Mouse (Mus musculus) liver, embryonic 13.5 days (tissue): Measurements from ENCODE around the gene Pah. TPM values are rescaled to one million over a fixed set of nuclear protein-coding genes. Genes with fewer than 3 reads are reported as not detected.
A peak's percentile ranks its signal among the peaks of the same experiment; 100 is the strongest.

Source experiments
- ATAC-seq: fragments of 200-750 bp; cut with Nextera tagmentation; 2 replicates; pipeline ENCODE4 v1.8.0; 2017; ENCODE audit warnings: low read depth, mild to moderate bottlenecking, moderate number of reproducible peaks, moderate library complexity
- DNase-seq: peaks from one replicate; pipeline ENCODE4 v3.0.0; 2022
- H3K27ac ChIP-seq: fragments of 300-500 bp; sonication (generic); 2 replicates; pipeline ENCODE4 v1.5.1; 2015; ENCODE audit warnings: moderate library complexity, mild to moderate bottlenecking, inconsistent platforms
- H3K27me3 ChIP-seq: fragments of 300-500 bp; sonication (generic); 2 replicates; pipeline ENCODE4 v1.6.1; 2015; ENCODE audit warnings: mild to moderate bottlenecking, inconsistent platforms
- H3K36me3 ChIP-seq: fragments of 300-500 bp; sonication (generic); 2 replicates; pipeline ENCODE4 v1.6.1; 2015; ENCODE audit warnings: mild to moderate bottlenecking, inconsistent platforms
- H3K4me1 ChIP-seq: fragments of 300-500 bp; sonication (generic); replicated peaks from 2 replicates; pipeline ENCODE4 v1.6.1; 2015; ENCODE audit warnings: inconsistent platforms
- H3K4me2 ChIP-seq: fragments of 300-500 bp; sonication (generic); 2 replicates; pipeline ENCODE4 v1.6.1; 2015; ENCODE audit warnings: inconsistent platforms, mild to moderate bottlenecking, moderate library complexity
- H3K4me3 ChIP-seq: fragments of 300-500 bp; sonication (generic); replicated peaks from 2 replicates; pipeline ENCODE4 v1.5.1; 2015; ENCODE audit warnings: mild to moderate bottlenecking, inconsistent platforms
- H3K9ac ChIP-seq: fragments of 300-500 bp; sonication (generic); 2 replicates; pipeline ENCODE4 v1.6.1; 2015; ENCODE audit warnings: mild to moderate bottlenecking, inconsistent platforms
- H3K9me3 ChIP-seq: fragments of 300-500 bp; sonication (generic); replicated peaks from 2 replicates; pipeline ENCODE4 v1.6.1; 2016; ENCODE audit warnings: inconsistent platforms
- WGBS: fragments of 180-500 bp; shearing (Covaris S2); methylation state at CpG from one replicate; pipeline ENCODE4 v1.1.7; 2015; ENCODE audit not compliant: insufficient replicate concordance; 5-methylcytosine and 5-hydroxymethylcytosine counted together
- polyA plus RNA-seq: library from polyadenylated mRNA; unstranded; fragments of >200 nt; fragmentation: Nextera tagmentation; extraction: Ambion mirVana; gene quantifications from 2 replicates; pipeline ENCODE4 v1.2.1, GENCODE M21; 2015

Gene Pah
- polyA plus RNA-seq, 1 experiment from 2014 or later, result 28.5 TPM

GRCm38 (mm10) chr10:87492332-87492660 lies 29.3 kb upstream of the Pah start:
- H3K9me3 ChIP-seq, result no peaks in the 10 kb centered on the region
- ATAC-seq (no peak), DNase-seq (no peak)
- H3K4me1 ChIP-seq, result 0 out of 2 replicates have a peak, but pooled peaks cover 4% of the 10 kb centered on the region
- no peak overlapping the region for H3K27ac ChIP-seq
- no peaks in the 10 kb centered on the region for H3K36me3 ChIP-seq
- peak overlapping the region; percentile 66 for H3K4me2 ChIP-seq
- peaks cover 96% of the 10 kb centered on the region for H3K27me3 ChIP-seq
- WGBS, result under 1% methylated on average over 26 of the region's 26 CpGs
- H3K4me3 ChIP-seq, result peak overlapping the region; percentile 46
- no peak overlapping the region for H3K9ac ChIP-seq

- H3K36me3 ChIP-seq, result no peaks in the 10 kb centered on the region
- no peak for ATAC-seq
- H3K9me3 ChIP-seq, result no peaks in the 10 kb centered on the region
- H3K9ac ChIP-seq, result no peak overlapping the region
- 0 out of 2 replicates have a peak, but pooled peaks cover 4% of the 10 kb centered on the region for H3K4me1 ChIP-seq
- H3K4me3 ChIP-seq, result peak overlapping the region; percentile 46
- WGBS, result under 1% methylated on average over 77 of the region's 90 CpGs
- no peak overlapping the region for H3K27ac ChIP-seq
- H3K27me3 ChIP-seq, result peaks cover 91% of the 10 kb centered on the region
- DNase-seq, result no peak
- peak overlapping the region; percentile 66 for H3K4me2 ChIP-seq
Observed at GRCm38 (mm10) chr10:87492661-87493551, 28.7 kb upstream of the Pah start.

GRCm38 (mm10) chr10:87493576-87493975 lies 28.0 kb upstream of the Pah start, which contains the start of gene Ascl1:
Gene Ascl1 (minus strand): TSS chr10:87493660.
- no peak within 1 kb of the TSS for H3K9ac ChIP-seq
- no peaks in the 10 kb centered on the region for H3K9me3 ChIP-seq
- H3K4me1 ChIP-seq, result 0 out of 2 replicates have a peak, but pooled peaks cover 4% of the 10 kb centered on the region
- no peak within 1 kb of the TSS for H3K27ac ChIP-seq
- ATAC-seq (no peak), DNase-seq (no peak)
- H3K36me3 ChIP-seq, result no peaks in the 10 kb centered on the region
- peak within 1 kb of the TSS; percentile 46 for H3K4me3 ChIP-seq
- peak within 1 kb of the TSS; percentile 66 for H3K4me2 ChIP-seq
- WGBS, result 1% methylated on average over 31 of the region's 34 CpGs
- H3K27me3 ChIP-seq, result peaks cover 85% of the 10 kb centered on the region

- no peak overlapping the region for H3K4me3 ChIP-seq
- no peak overlapping the region for H3K27ac ChIP-seq
- H3K9me3 ChIP-seq, result no peaks in the 10 kb centered on the region
- ATAC-seq (no peak), DNase-seq (no peak)
- H3K27me3 ChIP-seq, result peaks cover 79% of the 10 kb centered on the region
- H3K36me3 ChIP-seq, result no peaks in the 10 kb centered on the region
- H3K4me1 ChIP-seq, result 0 out of 2 replicates have a peak, but pooled peaks cover 4% of the 10 kb centered on the region
- peak overlapping the region; percentile 19; the same call in 1 of the 2 replicates for H3K4me2 ChIP-seq
- WGBS, result 1% methylated on average over 4 of the region's 4 CpGs
- H3K9ac ChIP-seq, result no peak overlapping the region
Observed at GRCm38 (mm10) chr10:87494176-87494575, 27.4 kb upstream of the Pah start.

- Histone ChIP-seq H3K9me3 (no peaks in the 10 kb centered on the region), H3K27me3 (peaks cover 75% of the 10 kb centered on the region), H3K36me3 (no peaks in the 10 kb centered on the region), H3K27ac (no peak overlapping the region), H3K4me3 (no peak overlapping the region), H3K4me1 (0 out of 2 replicates have a peak, but pooled peaks cover 4% of the 10 kb centered on the region), H3K9ac (no peak overlapping the region), H3K4me2 (peak overlapping the region; percentile 19; the same call in 1 of the 2 replicates)
- ATAC-seq (no peak), DNase-seq (no peak)
- 3% methylated on average over 18 of the region's 18 CpGs for WGBS
Observed at GRCm38 (mm10) chr10:87494596-87494995, 27.0 kb upstream of the Pah start.

GRCm38 (mm10) chr10:87497056-87497455 lies 24.5 kb upstream of the Pah start:
- no peak for ATAC-seq
- DNase-seq, result no peak
- Histone ChIP-seq H3K27ac (no peak overlapping the region), H3K9ac (no peak overlapping the region), H3K36me3 (no peaks in the 10 kb centered on the region), H3K4me2 (no peak overlapping the region), H3K27me3 (peaks cover 70% of the 10 kb centered on the region), H3K4me3 (no peak overlapping the region), H3K4me1 (0 out of 2 replicates have a peak, but pooled peaks cover 4% of the 10 kb centered on the region), H3K9me3 (no peaks in the 10 kb centered on the region)
- 48% methylated on average over 2 of the region's 2 CpGs for WGBS

GRCm38 (mm10) chr10:87500926-87501658 lies 20.5 kb upstream of the Pah start:
- 28% methylated on average over 20 of the region's 20 CpGs for WGBS
- peaks cover 44% of the 10 kb centered on the region for H3K27me3 ChIP-seq
- H3K9me3 ChIP-seq, result no peaks in the 10 kb centered on the region
- H3K9ac ChIP-seq, result no peak overlapping the region
- H3K4me2 ChIP-seq, result no peak overlapping the region
- no peaks in the 10 kb centered on the region for H3K4me1 ChIP-seq
- no peak for DNase-seq
- no peak for ATAC-seq
- H3K36me3 ChIP-seq, result no peaks in the 10 kb centered on the region
- no peak overlapping the region for H3K4me3 ChIP-seq
- no peak overlapping the region for H3K27ac ChIP-seq

- DNase-seq (no peak), ATAC-seq (no peak)
- Histone ChIP-seq H3K4me1 (no peaks in the 10 kb centered on the region), H3K27me3 (peaks cover 40% of the 10 kb centered on the region), H3K4me3 (no peak overlapping the region), H3K36me3 (no peaks in the 10 kb centered on the region), H3K27ac (no peak overlapping the region), H3K4me2 (no peak overlapping the region), H3K9me3 (no peaks in the 10 kb centered on the region), H3K9ac (no peak overlapping the region)
- WGBS, result 16% methylated on average over 7 of the region's 7 CpGs
Observed at GRCm38 (mm10) chr10:87501659-87502042, 19.9 kb upstream of the Pah start.

GRCm38 (mm10) chr10:87502283-87502682 lies 19.3 kb upstream of the Pah start:
- no peaks in the 10 kb centered on the region for H3K36me3 ChIP-seq
- 20% methylated on average over 5 of the region's 5 CpGs for WGBS
- no peak overlapping the region for H3K27ac ChIP-seq
- H3K4me3 ChIP-seq, result no peak overlapping the region
- H3K9me3 ChIP-seq, result no peaks in the 10 kb centered on the region
- DNase-seq, result no peak
- ATAC-seq, result no peak
- no peak overlapping the region for H3K4me2 ChIP-seq
- H3K9ac ChIP-seq, result no peak overlapping the region
- H3K27me3 ChIP-seq, result peaks cover 35% of the 10 kb centered on the region
- H3K4me1 ChIP-seq, result no peaks in the 10 kb centered on the region

GRCm38 (mm10) chr10:87503946-87504345 lies 17.6 kb upstream of the Pah start:
- no peaks in the 10 kb centered on the region for H3K4me1 ChIP-seq
- no peak overlapping the region for H3K4me3 ChIP-seq
- WGBS, result 3% methylated on average over 10 of the region's 10 CpGs
- no peaks in the 10 kb centered on the region for H3K9me3 ChIP-seq
- no peaks in the 10 kb centered on the region for H3K36me3 ChIP-seq
- no peak for ATAC-seq
- no peak overlapping the region for H3K9ac ChIP-seq
- H3K27me3 ChIP-seq, result peaks cover 33% of the 10 kb centered on the region
- H3K4me2 ChIP-seq, result no peak overlapping the region
- H3K27ac ChIP-seq, result no peak overlapping the region
- DNase-seq, result no peak

- Histone ChIP-seq H3K9me3 (no peaks in the 10 kb centered on the region), H3K4me2 (no peak overlapping the region), H3K4me3 (no peak overlapping the region), H3K9ac (no peak overlapping the region), H3K27ac (no peak overlapping the region), H3K4me1 (no peaks in the 10 kb centered on the region), H3K27me3 (no peaks in the 10 kb centered on the region), H3K36me3 (no peaks in the 10 kb centered on the region)
- no peak for DNase-seq
- WGBS, result 64% methylated on average over 4 of the region's 4 CpGs
- no peak for ATAC-seq
Observed at GRCm38 (mm10) chr10:87508581-87508980, 13.0 kb upstream of the Pah start.
